Mouse (Mus musculus): ENCODE results near the gene Mettl26. TPM values are rescaled to one million over a fixed set of nuclear protein-coding genes. Genes with fewer than 3 reads are reported as not detected.

Mettl26 gene
- polyA plus RNA-seq, 1 experiment from 2014 or later = 67.5 TPM

DNA sequence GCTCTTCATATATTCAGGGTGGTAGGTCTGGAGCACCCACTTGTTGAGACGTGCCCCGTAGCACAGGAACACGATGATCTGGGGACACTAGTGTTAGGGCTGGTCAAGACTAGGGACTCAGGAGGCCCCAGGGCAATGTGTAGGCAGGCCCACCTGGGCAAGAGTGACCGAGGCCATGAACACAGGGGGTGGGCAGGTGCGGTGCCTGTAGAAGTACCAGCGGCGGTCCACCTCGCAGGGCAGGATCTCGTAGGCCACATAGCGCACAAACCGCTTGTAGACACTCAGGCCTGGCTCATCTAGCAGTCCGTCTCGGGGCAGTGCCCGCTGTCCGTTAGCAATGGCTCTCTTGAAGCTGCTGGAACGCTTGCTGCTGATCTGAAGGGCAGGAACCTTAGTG is 39.1 kb upstream of the Mettl26 start:
- ATAC-seq = no peak

DNA sequence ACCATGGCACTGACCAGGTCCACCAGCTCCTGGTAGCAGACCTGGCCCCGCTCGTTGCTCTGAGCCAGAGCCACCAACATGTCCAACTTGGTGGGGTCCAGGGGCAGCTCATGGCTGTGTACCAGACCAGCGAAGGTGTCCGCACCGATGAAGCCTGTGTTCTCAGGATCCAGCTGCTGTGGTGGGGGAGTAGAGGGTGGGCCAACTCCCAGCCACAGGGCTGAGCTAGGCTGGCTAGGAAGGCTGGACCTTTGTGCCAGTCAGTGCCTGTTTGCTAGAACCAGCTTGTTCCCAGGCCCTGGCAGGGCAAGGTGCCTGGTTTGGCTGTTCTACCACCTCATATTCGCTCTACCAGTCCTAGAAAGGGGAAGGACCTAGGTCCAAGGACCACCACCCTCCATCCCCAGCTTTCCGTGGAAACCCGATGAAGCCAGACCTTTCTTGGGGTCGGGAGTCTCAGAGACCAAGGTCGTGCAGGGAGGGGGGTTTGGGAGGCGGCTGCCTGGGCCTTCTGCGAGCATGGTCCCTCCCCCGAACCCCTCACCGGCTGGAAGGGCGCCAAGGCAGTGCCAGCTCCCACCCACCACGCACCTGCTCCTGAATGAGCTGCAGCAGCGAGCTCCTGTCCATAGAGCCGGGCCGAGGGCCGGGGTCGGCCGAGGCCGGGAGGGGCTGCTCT is 38.3 kb upstream of the Mettl26 start:
- H3K36me3 ChIP-seq (ENCODE audit: control insufficient read depth, insufficient read depth, low read length) = peaks cover 30% of the 10 kb centered on the region
- H3K27me3 ChIP-seq (replicated peaks; ENCODE audit: control insufficient read depth, insufficient read depth, low read length) = no peaks in the 10 kb centered on the region
- peak overlapping the region; percentile 92 for H3K9ac ChIP-seq (ENCODE audit: low read depth, low read length)
- peaks cover 53% of the 10 kb centered on the region for H3K4me1 ChIP-seq (ENCODE audit: control insufficient read depth, insufficient read depth, low read depth, low read length)
- no peak; the same call in 1 of the 2 replicates for ATAC-seq
- 19% methylated on average over 23 of the region's 23 CpGs for WGBS
- peak overlapping the region; percentile 93 for H3K27ac ChIP-seq (ENCODE audit: low read depth, low read length)
- peak overlapping the region; percentile 85 for H3K4me2 ChIP-seq (ENCODE audit: low read length)
- H3K9me3 ChIP-seq (ENCODE audit: control insufficient read depth, low read length) = no peaks in the 10 kb centered on the region
- peak overlapping the region; percentile 55 for H3K4me3 ChIP-seq (ENCODE audit: low read length)

More for the DNA sequence above, 39.1 kb upstream of the Mettl26 start:
- Histone ChIP-seq H3K4me2 (ENCODE audit: low read length) (peak overlapping the region; percentile 85), H3K36me3 (ENCODE audit: control insufficient read depth, insufficient read depth, low read length) (peaks cover 29% of the 10 kb centered on the region), H3K4me1 (ENCODE audit: control insufficient read depth, insufficient read depth, low read depth, low read length) (peaks cover 60% of the 10 kb centered on the region), H3K9me3 (ENCODE audit: control insufficient read depth, low read length) (no peaks in the 10 kb centered on the region), H3K4me3 (ENCODE audit: low read length) (peak overlapping the region; percentile 55; the same call in 1 of the 2 replicates), H3K27me3 (replicated peaks; ENCODE audit: control insufficient read depth, insufficient read depth, low read length) (no peaks in the 10 kb centered on the region), H3K27ac (ENCODE audit: low read depth, low read length) (peak overlapping the region; percentile 93), H3K9ac (ENCODE audit: low read depth, low read length) (no peak overlapping the region; the same call in 1 of the 2 replicates)
- 92% methylated on average over 16 of the region's 16 CpGs for WGBS

DNA sequence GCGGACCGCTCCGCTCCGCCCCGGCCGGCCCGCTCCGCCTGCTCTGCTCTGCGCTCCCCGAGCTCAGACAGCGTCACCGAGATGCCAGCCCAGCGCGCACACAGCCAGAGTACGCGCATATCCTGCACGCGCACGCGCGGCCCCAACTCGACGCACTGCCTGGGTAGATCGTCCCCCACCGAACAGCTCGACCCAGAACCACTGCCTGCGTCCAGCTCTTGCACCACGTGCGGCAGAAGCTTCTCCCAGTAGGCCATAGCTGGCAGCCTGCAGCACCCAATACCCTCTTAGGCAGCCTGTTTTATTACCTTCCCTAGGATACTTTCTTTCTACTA is 37.8 kb upstream of the Mettl26 start, which contains the start of gene Rhbdl1:
Gene Rhbdl1, minus strand, starts transcription at position 220 of the 335 bp plus-strand sequence.
- ATAC-seq = peak; percentile 52
- H3K27me3 ChIP-seq (replicated peaks; ENCODE audit: control insufficient read depth, insufficient read depth, low read length) = no peaks in the 10 kb centered on the region
- H3K4me2 ChIP-seq (ENCODE audit: low read length) = peak within 1 kb of the TSS; percentile 85
- H3K36me3 ChIP-seq (ENCODE audit: control insufficient read depth, insufficient read depth, low read length) = peaks cover 35% of the 10 kb centered on the region
- H3K4me1 ChIP-seq (ENCODE audit: control insufficient read depth, insufficient read depth, low read depth, low read length) = peaks cover 47% of the 10 kb centered on the region
- peak within 1 kb of the TSS; percentile 55 for H3K4me3 ChIP-seq (ENCODE audit: low read length)
- peak within 1 kb of the TSS; percentile 93 for H3K27ac ChIP-seq (ENCODE audit: low read depth, low read length)
- no peaks in the 10 kb centered on the region for H3K9me3 ChIP-seq (ENCODE audit: control insufficient read depth, low read length)
- under 1% methylated on average over 29 of the region's 29 CpGs for WGBS
- peak within 1 kb of the TSS; percentile 92 for H3K9ac ChIP-seq (ENCODE audit: low read depth, low read length)

DNA sequence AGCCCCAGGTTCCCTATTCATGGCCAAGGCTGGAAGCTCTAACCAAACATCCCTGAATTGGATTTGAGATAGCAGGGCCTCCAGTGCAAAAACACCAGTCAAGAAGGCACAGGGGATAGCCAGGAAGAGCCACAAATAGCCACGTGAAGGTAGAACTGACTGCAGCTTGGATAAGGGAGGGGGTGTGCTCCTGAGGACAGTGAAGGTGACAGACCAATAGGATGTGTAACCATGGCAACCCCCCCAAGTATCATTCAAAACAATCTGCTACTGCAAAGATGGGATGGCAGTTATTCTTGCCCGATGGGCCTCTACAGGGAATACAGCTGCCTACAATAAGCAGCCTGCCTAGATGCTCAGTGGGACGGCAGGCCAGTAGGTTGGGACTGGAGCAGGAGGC is 37.3 kb upstream of the Mettl26 start:
- Histone ChIP-seq H3K27me3 (replicated peaks; ENCODE audit: control insufficient read depth, insufficient read depth, low read length) (no peaks in the 10 kb centered on the region), H3K4me2 (ENCODE audit: low read length) (peak overlapping the region; percentile 85), H3K4me1 (ENCODE audit: control insufficient read depth, insufficient read depth, low read depth, low read length) (peaks cover 46% of the 10 kb centered on the region), H3K36me3 (ENCODE audit: control insufficient read depth, insufficient read depth, low read length) (peaks cover 40% of the 10 kb centered on the region), H3K4me3 (ENCODE audit: low read length) (no peak overlapping the region), H3K9me3 (ENCODE audit: control insufficient read depth, low read length) (no peaks in the 10 kb centered on the region), H3K27ac (ENCODE audit: low read depth, low read length) (peak overlapping the region; percentile 93), H3K9ac (ENCODE audit: low read depth, low read length) (peak overlapping the region; percentile 92)
- WGBS = 7% methylated on average over 3 of the region's 3 CpGs
- no peak for ATAC-seq

DNA sequence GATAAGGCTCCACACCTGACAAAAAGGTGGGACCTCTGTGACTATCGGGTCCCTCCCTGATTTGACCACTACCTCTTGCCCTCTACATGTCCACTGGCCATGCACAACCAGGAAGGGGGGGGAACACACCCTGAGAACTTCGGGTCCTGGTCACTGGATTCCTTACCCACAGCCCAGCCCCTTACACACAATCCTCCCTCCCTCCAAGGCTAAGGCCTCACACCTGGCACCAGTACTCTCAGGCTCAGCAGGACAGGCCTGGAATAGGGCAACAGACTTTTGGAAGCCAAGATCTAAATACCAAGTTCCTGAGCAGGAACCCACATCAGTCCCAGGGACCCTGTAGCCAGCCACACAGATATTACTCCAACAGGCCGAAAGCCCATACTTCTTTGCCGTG is 36.0 kb upstream of the Mettl26 start:
- WGBS = 85% methylated on average over 4 of the region's 4 CpGs
- H3K9ac ChIP-seq (ENCODE audit: low read depth, low read length) = no peak overlapping the region
- H3K4me1 ChIP-seq (ENCODE audit: control insufficient read depth, insufficient read depth, low read depth, low read length) = peaks cover 52% of the 10 kb centered on the region
- no peak overlapping the region for H3K27ac ChIP-seq (ENCODE audit: low read depth, low read length)
- peaks cover 40% of the 10 kb centered on the region for H3K36me3 ChIP-seq (ENCODE audit: control insufficient read depth, insufficient read depth, low read length)
- H3K4me2 ChIP-seq (ENCODE audit: low read length) = no peak overlapping the region
- H3K27me3 ChIP-seq (replicated peaks; ENCODE audit: control insufficient read depth, insufficient read depth, low read length) = no peaks in the 10 kb centered on the region
- H3K4me3 ChIP-seq (ENCODE audit: low read length) = no peak overlapping the region
- H3K9me3 ChIP-seq (ENCODE audit: control insufficient read depth, low read length) = no peaks in the 10 kb centered on the region
- no peak for ATAC-seq

DNA sequence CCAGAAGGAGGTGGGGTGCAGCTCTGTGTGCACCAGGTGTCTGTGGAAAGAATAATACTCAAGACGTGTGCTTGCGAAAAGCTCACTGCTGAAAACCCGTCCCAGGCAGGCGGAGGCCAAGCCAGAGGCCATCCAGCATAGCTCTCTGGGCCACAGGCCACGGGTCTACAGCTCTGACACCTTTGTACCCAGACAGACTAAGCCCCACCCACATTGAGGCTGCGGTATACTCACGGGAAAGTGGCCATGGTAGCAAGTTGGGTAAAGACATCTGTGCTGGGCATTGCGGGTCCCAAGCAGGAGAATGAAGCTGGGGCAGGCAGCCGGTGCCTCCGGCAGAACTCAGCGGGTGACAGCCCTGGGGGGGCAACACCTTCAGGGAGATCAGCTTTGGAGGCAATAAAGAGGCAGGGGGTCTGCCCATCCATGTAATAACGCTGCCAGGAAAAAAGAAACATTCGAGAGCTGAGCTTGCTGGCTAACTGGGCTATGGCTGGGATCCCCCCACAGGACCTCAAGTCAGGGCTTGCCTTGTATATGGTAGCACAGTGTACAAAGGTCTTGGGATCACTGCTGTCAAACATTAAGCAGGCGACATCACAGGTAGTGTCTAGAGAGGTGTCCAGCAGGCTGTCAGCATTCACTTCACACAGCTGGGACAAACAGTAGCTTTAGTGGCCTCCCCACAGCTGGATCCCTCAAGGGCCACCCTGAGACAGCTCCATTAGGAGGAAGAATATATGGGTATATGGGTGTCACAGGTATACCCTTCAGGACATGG is 35.2 kb upstream of the Mettl26 start:
- no peak overlapping the region for H3K4me3 ChIP-seq (ENCODE audit: low read length)
- no peak overlapping the region for H3K4me2 ChIP-seq (ENCODE audit: low read length)
- H3K9me3 ChIP-seq (ENCODE audit: control insufficient read depth, low read length) = no peaks in the 10 kb centered on the region
- WGBS = 84% methylated on average over 14 of the region's 14 CpGs
- no peak for ATAC-seq
- H3K36me3 ChIP-seq (ENCODE audit: control insufficient read depth, insufficient read depth, low read length) = peaks cover 40% of the 10 kb centered on the region
- no peak overlapping the region for H3K9ac ChIP-seq (ENCODE audit: low read depth, low read length)
- no peak overlapping the region for H3K27ac ChIP-seq (ENCODE audit: low read depth, low read length)
- no peaks in the 10 kb centered on the region for H3K27me3 ChIP-seq (replicated peaks; ENCODE audit: control insufficient read depth, insufficient read depth, low read length)
- peaks cover 46% of the 10 kb centered on the region for H3K4me1 ChIP-seq (ENCODE audit: control insufficient read depth, insufficient read depth, low read depth, low read length)

DNA sequence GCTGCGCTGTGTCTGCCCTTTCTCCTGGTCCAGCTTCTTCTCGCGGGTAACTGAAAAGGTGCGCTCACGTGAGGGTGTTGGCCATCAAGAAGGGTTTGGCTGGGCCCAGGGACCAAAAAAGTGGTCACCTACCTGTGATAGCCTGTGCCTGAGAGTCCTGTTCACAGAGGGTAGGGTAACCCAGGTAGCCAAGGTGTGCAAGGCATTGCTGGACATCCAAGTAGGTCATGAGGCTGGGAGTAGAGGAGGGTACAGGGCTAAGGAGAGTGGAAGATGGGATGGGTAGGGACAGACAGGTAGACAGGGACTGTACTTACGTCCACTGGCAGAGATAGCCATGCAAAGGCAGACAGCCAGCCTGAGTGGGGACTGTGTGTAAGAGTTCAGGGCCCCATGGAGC is 34.4 kb upstream of the Mettl26 start:
- H3K27ac ChIP-seq (ENCODE audit: low read depth, low read length) = no peak overlapping the region
- WGBS = 98% methylated on average over 6 of the region's 6 CpGs
- no peaks in the 10 kb centered on the region for H3K27me3 ChIP-seq (replicated peaks; ENCODE audit: control insufficient read depth, insufficient read depth, low read length)
- peaks cover 42% of the 10 kb centered on the region for H3K4me1 ChIP-seq (ENCODE audit: control insufficient read depth, insufficient read depth, low read depth, low read length)
- peaks cover 38% of the 10 kb centered on the region for H3K36me3 ChIP-seq (ENCODE audit: control insufficient read depth, insufficient read depth, low read length)
- no peak for ATAC-seq
- no peak overlapping the region for H3K9ac ChIP-seq (ENCODE audit: low read depth, low read length)
- H3K4me3 ChIP-seq (ENCODE audit: low read length) = no peak overlapping the region
- H3K9me3 ChIP-seq (ENCODE audit: control insufficient read depth, low read length) = no peaks in the 10 kb centered on the region
- H3K4me2 ChIP-seq (ENCODE audit: low read length) = no peak overlapping the region

DNA sequence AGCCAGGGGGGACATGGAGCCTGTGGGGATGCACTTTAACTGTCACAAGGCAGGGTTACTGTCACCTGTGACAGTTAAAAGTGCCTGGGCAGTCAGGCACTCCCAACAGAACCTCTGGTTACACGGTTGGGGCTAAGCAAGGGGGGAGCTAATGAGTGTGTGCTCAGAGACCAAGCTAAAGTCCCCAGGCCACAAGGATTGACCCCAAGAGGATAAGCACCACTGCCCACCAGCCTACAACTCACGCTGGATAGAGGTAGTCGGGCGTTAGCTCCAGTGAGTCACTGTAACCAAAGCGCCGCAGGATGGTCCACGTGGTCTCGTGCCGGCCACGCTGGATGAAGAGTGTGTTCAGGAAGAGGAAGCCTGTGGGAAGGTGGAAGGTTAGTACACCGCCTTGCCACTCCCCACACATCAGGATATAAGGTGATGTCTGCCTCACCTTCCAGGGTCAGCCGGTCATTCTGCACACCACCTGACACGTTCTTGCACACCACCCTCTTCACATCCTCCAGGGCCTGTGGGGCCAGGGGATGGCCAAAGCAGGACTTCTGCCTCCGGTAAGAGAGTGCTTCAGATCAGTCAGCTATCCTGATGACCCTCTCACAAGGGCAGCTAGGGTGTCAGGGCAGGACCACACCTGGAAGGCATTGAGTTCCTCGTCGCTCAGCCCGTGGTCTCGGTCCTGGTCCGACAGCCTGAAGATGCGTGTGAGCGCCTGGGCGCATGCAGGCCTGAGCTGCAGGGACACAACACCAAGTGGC is 33.6 kb upstream of the Mettl26 start, which contains the start of gene Gm20683:
Gene Gm20683, minus strand, starts transcription at position 647 of the 764 bp plus-strand sequence.
- Histone ChIP-seq H3K9me3 (ENCODE audit: control insufficient read depth, low read length) (no peaks in the 10 kb centered on the region), H3K27me3 (replicated peaks; ENCODE audit: control insufficient read depth, insufficient read depth, low read length) (no peaks in the 10 kb centered on the region), H3K27ac (ENCODE audit: low read depth, low read length) (no peak within 1 kb of the TSS), H3K4me2 (ENCODE audit: low read length) (no peak within 1 kb of the TSS), H3K36me3 (ENCODE audit: control insufficient read depth, insufficient read depth, low read length) (peaks cover 40% of the 10 kb centered on the region), H3K4me3 (ENCODE audit: low read length) (no peak within 1 kb of the TSS), H3K4me1 (ENCODE audit: control insufficient read depth, insufficient read depth, low read depth, low read length) (peaks cover 34% of the 10 kb centered on the region), H3K9ac (ENCODE audit: low read depth, low read length) (no peak within 1 kb of the TSS; the same call in 1 of the 2 replicates)
- WGBS = 96% methylated on average over 22 of the region's 22 CpGs
- ATAC-seq = no peak

DNA sequence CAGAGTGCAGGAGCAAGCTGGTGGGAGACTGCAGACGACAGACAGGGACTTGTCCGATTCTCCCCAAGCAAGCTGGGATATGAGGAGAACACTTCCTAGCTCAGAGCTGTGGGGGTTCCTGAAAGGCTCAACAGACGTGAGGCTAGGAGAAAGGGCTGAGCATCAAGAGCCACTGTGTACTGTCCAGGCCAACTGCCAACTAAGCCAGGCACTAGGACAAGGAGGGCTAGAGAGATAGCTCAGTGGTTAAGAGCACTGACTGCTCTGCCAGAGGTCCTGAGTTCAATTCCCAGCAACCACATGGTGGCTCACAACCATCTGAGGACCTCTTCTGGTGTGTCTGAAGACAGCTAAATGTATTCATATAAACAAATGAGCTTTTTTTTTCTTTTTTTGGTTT is 32.4 kb upstream of the Mettl26 start:
- Histone ChIP-seq H3K9ac (ENCODE audit: low read depth, low read length) (no peak overlapping the region), H3K4me3 (ENCODE audit: low read length) (no peak overlapping the region), H3K27ac (ENCODE audit: low read depth, low read length) (no peak overlapping the region), H3K4me1 (ENCODE audit: control insufficient read depth, insufficient read depth, low read depth, low read length) (peaks cover 23% of the 10 kb centered on the region), H3K36me3 (ENCODE audit: control insufficient read depth, insufficient read depth, low read length) (peaks cover 40% of the 10 kb centered on the region), H3K27me3 (replicated peaks; ENCODE audit: control insufficient read depth, insufficient read depth, low read length) (no peaks in the 10 kb centered on the region), H3K4me2 (ENCODE audit: low read length) (no peak overlapping the region), H3K9me3 (ENCODE audit: control insufficient read depth, low read length) (no peaks in the 10 kb centered on the region)
- 80% methylated on average over 3 of the region's 3 CpGs for WGBS
- ATAC-seq = no peak
